Mouse (Mus musculus): Measurements from ENCODE around the gene Gpr37l1.
"Not testable (repeated sequence)": the region's sequence is repeated elsewhere in the genome, so short reads cannot be mapped to it uniquely, and the experiment has no call there.

Gene Gpr37l1

GRCm38 (mm10) chr1:135146077-135146945 lies 21.2 kb downstream of the Gpr37l1 start, which contains the start of gene Arl8a:
Gene Arl8a (plus strand): TSS chr1:135146824.
- DNase-seq = peak; percentile 76

GRCm38 (mm10) chr1:135143940-135144339 lies 23.5 kb downstream of the Gpr37l1 start:
- no peak for DNase-seq

- no peak for DNase-seq
Measured at GRCm38 (mm10) chr1:135142452-135142851, 25.0 kb downstream of the Gpr37l1 start.

GRCm38 (mm10) chr1:135139906-135140305 lies 27.6 kb downstream of the Gpr37l1 start:
- no peak for DNase-seq

GRCm38 (mm10) chr1:135136500-135136899 lies 31.0 kb downstream of the Gpr37l1 start:
- no peak for DNase-seq

- DNase-seq = no peak
Measured at GRCm38 (mm10) chr1:135135111-135135787, 32.2 kb downstream of the Gpr37l1 start.

- no peak for DNase-seq
Measured at GRCm38 (mm10) chr1:135133678-135134435, 33.6 kb downstream of the Gpr37l1 start.

- DNase-seq = no peak
Measured at GRCm38 (mm10) chr1:135132893-135133369, 34.5 kb downstream of the Gpr37l1 start.

- peak; percentile 36 for DNase-seq
Measured at GRCm38 (mm10) chr1:135132473-135132872, 35.0 kb downstream of the Gpr37l1 start, which contains the start of gene Ptpn7. Gene Ptpn7 (plus strand): TSS chr1:135132700.

- no peak for DNase-seq
Measured at GRCm38 (mm10) chr1:135131560-135131959, 35.9 kb downstream of the Gpr37l1 start.

GRCm38 (mm10) chr1:135131034-135131433 lies 36.4 kb downstream of the Gpr37l1 start:
- DNase-seq = no peak

- DNase-seq = no peak
Measured at GRCm38 (mm10) chr1:135130376-135131018, 37.0 kb downstream of the Gpr37l1 start.

- no peak for DNase-seq
Measured at GRCm38 (mm10) chr1:135129543-135130183, 37.8 kb downstream of the Gpr37l1 start.

GRCm38 (mm10) chr1:135128986-135129385 lies 38.5 kb downstream of the Gpr37l1 start:
- no peak for DNase-seq

- no peak for DNase-seq
Measured at GRCm38 (mm10) chr1:135128011-135128441, 39.5 kb downstream of the Gpr37l1 start.

GRCm38 (mm10) chr1:135126443-135127027 lies 40.9 kb downstream of the Gpr37l1 start:
- DNase-seq = no peak

- peak; percentile 37 for DNase-seq
Measured at GRCm38 (mm10) chr1:135125990-135126389, 41.5 kb downstream of the Gpr37l1 start.

- no peak for DNase-seq
Measured at GRCm38 (mm10) chr1:135124573-135125363, 42.7 kb downstream of the Gpr37l1 start.

- no peak for DNase-seq
Measured at GRCm38 (mm10) chr1:135112661-135113060, 54.8 kb downstream of the Gpr37l1 start.

GRCm38 (mm10) chr1:135111271-135111670 lies 56.2 kb downstream of the Gpr37l1 start:
- not testable (repeated sequence) for DNase-seq

Measured in kidney, adult 11 months (tissue).